Mouse (Mus musculus) layer of hippocampus, adult 9-10 months (tissue): ENCODE measurements at regions not wholly inside any gene's neighbourhood (a gene's known extent, or its start where the extent isn't known, plus 50 kb on each side); places are given as distances from the start of the nearest gene placed in this dataset.
A peak's percentile ranks its signal among the peaks of the same experiment; 100 is the strongest.

Experiments used
- DNase-seq: peaks from one replicate; pipeline ENCODE4 v3.0.0; 2022; ENCODE audit warnings: low spot score

DNA sequence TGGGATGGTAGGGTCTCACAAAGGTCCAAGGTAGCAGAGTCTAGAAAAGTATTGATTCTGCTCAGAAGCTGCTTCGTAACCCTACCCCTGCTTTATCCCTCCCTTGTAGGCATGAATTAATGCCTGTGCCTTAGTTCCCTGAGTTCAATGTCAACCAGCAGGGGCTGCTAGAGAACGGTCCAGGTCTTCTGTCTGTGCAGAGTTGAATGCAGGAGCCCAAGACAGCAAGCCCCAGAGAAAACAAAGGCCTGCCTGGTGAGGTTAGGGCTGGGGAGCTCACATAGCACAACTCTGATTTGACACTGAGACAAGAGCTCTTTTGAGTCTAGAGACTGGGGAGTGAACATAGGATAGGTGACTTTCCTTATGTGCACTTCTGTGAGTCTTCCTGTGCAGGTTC is 56.6 kb downstream of the Olig3 start:
- no peak for DNase-seq

DNA sequence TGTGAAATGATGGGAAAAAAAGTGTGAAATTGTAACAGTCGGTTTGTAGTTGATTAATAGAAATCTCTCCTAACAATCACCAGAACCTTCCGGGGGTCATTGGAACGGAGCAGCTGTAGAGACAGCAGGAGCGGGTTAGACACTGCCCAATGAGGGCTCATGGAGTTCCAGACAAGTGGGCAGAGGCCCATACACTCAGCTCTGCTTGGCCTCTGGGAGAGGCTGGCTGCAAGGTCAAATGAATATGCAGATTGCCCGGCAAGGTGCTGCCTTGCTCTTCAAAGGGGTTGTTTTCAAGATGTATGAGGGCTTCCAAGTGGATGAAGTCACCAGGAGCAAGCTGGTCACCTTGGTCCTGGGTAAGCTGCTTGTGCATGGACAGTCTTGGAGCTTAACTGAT is 57.6 kb downstream of the Olig3 start:
- DNase-seq = no peak

DNA sequence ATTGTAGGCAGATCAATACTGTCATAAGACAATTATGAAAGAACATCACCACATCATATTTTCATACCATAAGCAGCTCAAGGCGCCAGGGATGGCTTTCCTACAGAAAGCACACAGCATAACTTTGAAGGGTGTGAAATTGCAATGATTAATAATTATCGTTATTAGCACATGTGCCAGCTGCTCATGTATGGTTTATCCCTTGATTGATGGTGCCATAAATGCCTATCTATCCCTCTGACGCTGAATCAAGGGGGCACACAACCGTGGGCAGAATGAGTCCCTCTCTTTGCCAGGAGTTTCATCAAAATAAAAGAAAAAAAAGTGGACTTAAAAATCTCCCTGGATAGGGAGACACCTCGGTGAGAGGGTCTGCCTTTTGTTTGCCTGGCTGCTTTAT is 58.5 kb downstream of the Olig3 start:
- DNase-seq = no peak

DNA sequence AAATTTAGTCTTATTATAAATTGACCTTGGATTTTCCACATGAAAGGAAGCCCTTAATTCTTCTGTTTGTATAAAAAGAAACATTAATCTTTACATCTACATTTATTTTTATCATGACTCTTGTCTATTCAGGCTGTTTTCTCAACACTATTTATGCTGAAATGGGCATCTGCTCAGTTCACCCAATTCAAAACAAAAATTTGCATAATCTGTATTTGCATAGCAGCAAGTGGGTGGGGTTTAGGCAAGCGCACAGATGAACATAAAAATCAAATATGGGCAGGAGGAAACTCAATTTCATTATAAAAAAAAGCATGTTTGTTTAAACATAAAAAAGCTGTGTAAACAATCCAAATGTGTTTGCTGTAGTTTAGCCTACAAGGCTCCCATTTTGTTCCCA is 67.7 kb downstream of the Olig3 start:
- DNase-seq = no peak

DNA sequence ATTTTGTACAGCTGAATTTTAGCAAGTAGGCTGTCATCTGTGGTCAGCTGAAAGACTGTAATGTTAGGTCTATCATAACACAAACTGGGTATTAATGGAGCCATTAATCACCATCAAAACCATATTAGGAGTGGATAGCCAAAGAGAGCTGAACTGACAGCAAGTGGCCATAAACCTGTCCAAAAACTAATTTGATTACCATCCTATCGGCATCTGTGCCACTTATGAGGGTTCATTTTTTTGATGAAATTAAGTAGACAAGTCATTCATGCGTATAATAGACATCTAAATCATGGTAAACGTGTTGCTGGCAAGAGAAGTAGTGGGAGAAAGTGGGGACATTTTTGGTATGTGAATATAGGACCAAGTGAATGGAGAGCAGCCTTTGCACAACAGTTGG is 68.6 kb downstream of the Olig3 start:
- no peak for DNase-seq

DNA sequence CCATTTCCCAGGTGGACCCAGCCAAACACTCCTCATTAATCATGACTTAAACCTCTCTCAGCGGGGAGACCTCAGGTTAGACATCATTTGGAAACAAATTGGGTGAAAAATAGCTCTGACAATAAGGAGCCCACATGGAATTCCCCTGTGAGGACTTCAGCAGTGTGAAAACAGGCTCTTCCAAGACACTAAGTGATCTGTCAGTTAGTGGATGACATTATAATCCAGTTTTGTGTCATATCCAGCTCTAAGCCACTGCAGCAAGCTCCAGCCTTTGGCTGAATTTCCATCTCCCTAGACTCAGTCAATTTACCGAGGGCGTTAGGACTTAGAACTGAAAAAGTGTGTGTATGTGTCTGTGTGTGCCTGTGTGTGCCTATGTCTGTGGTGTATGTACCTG is 70.5 kb downstream of the Olig3 start:
- DNase-seq = no peak

DNA sequence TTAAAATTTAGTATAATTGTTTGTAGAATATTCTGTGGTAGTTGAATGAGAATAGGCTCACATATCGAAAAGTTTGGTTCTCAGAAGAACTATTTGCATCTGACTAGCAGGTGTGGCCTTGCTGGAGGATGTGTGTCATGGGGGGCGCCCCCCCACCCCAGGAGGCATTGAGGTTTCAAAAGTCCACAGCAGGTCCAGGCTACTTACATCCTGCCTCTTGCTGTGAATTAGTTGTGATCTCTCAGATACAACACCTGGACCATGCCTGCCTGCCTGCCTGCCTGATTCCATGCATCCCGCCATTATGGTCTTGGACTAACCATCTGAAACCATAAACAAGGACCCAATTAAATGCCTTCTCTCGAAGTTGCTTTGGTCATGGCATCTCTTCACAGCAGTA is 76.2 kb downstream of the Olig3 start:
- no peak for DNase-seq

DNA sequence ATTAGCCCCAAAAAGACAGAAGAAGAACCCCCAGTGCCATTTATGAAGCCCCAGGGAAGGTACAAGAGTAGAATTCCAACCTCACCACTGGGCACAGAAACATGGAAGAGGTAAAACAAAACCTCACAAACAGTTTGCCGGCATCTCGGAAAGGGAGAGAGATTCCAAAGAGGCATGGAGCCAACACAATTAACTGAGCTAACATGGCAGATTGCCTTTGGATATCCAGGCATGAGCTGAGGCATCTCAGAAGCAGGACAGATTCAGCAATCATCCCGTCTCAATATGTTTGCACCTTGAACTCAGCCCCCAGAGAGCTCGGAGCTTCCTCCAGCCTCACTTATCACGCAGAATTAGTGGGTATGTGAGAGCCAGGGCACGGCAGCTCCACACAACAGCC is 78.3 kb downstream of the Olig3 start:
- no peak for DNase-seq

DNA sequence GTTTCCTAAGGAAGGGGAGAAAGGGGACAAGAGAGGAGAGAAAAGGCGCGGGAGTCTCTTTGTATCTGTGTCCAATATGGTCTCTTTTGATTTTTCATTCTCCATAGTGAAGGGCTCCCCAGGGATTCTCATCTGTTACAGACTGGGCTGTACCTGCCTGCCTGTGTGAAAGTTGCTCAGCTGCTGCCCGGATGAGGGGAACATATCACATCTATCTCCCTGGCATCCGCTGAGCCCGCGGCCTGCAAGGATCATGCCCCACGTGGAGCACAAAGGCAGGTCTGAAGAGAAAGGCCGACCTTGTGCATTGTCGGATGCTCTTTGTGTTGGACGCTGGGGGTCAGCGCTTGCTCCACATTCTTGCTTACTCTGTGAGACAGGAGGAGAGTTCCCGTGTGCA is 85.5 kb downstream of the Olig3 start:
- DNase-seq = no peak

DNA sequence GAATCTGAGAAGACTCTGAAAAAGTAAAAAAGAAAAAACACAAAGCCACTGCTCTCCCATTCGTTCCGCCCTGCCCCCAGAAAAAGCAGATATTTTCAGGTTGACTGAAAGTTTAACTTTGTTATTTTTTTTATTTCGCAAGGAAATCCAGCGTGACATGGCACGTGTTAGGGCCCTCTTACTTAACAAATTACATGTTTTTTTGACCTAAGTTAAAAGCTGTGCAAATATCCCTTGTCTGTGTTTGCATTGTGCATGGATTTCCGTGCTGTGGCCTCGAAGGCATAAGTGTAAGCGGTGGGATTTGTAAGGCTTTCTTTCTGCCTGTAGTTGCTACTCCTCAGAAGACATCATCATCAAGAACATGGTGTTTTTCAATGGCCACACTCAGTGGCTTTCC is 87.2 kb downstream of the Olig3 start:
- no peak for DNase-seq

DNA sequence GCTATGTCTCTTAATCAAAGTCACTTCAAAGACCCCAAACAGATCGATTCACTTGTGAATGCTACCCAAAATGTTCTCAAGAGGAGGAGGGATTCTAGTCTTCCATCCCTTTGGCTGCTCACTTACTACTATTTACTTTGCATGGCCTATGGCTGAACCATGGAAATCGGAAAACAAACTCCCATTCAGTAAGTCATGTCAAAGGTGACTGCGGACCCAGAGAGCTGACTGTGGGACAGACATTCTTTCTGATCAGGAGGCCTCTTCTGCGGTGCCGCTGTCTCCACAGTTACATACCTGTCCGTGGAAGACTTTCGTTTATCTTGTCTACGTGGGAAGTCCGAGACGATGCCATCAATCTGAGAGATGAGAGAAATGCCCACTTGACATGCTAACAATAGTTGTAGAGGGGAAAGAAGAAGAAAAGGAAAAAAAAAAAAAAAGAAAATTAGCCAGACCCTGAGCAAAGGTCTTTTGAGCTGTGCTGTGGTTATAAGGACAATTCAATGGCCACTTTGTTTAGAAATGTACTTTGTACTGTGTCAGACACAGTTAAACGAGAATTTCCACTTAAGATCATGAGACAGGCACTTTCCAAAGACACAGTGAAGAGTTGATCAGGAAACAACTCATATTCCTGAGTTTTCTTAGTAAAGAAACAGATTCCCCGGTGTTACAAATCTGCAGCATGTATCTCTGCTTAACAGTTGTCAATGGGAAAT is 92.7 kb downstream of the Olig3 start:
- DNase-seq = no peak

DNA sequence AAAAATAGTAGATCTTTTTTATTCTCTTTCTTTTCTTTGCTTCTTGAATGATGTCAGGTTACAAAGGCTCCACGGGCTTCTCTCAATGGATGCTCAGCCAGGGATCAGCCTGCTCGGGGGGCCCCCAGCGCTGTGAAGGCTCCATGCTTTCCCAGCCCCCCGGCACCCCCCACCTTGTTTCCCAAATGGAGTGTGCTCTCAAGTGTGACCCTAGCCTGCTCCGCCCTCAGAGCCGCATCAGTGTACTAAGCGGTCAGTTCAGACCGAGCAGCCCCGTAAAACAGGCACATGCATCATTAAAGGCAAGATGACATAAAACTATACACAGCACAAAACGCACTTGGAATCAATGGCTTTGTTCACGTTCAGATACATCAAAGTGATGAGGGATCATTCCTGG is 102.7 kb downstream of the Olig3 start:
- DNase-seq = no peak

DNA sequence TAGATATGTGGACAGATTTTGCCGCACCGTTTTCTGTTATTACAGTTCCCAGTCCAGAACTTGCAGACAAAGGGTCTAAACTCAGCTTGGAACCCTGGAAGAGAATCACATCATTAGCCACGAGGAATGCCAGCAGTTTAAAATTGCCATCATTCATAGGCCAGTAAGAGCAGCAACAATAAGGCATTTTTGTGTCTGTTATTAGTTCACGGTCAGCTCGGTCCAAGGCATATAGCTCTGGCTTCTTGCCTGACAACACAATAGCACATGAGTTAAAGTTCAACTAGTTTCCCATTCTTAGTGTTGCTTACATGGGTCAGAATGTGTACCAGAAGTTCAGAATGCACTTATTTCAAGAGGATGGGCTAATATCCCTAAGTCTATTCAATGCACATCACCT is 103.4 kb downstream of the Olig3 start:
- DNase-seq = no peak

DNA sequence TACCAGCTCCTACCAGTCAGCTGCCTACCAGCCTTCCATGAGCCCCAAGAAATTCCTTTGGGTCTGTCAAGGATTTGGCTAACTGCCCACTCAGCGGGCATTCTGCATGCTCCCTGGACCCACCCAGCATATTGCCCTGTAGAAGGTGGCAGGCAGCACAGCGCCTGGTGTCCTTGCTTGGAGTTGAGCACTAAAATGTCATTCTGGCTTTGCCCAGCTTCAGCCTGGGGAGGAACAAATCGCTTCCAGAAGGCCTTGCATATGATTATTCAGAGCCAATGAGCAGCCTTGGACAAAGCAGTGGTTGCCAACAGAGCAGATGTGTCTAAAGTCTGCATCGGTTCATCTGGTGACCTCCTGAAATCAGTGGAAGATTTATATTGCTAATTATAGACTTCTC is 103.8 kb downstream of the Olig3 start:
- DNase-seq = no peak

DNA sequence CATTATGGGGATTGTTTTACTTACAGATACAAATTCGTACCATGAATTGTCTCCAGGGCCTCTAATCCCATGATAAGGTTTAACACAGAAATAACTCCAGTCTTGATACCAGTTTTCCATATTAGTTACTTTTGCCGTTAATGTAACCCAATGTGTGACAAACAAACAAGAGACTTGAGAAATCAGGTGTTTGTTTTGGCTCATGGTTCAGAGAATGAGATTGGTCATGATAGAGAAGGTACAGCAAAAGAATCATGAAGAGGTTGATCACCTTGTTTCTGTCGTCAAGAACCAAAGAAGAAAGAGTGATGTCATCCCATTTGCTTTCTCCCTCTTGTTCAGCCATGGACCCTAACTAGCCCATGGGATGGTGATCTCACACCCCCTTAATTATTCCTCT is 107.5 kb downstream of the Olig3 start:
- DNase-seq = no peak

DNA sequence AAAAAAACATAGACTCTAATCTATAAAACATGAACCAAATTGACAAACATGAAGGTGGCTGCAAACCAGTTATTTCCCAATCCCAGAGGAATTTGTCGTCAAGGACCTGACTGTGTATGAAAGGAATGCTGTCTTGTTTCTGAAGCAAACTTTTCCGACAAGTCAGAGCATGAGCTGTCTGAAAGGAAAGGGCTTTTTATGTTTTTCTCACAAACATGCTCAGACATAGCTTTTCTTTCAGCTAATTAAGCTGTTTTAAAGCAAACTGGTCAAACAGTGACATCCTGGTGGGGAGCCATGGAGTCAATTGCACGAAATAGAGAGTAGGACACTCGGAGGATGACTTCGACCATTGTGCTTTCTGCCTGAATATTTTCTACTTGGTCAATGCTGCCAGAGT is 108.2 kb downstream of the Olig3 start:
- DNase-seq = no peak

DNA sequence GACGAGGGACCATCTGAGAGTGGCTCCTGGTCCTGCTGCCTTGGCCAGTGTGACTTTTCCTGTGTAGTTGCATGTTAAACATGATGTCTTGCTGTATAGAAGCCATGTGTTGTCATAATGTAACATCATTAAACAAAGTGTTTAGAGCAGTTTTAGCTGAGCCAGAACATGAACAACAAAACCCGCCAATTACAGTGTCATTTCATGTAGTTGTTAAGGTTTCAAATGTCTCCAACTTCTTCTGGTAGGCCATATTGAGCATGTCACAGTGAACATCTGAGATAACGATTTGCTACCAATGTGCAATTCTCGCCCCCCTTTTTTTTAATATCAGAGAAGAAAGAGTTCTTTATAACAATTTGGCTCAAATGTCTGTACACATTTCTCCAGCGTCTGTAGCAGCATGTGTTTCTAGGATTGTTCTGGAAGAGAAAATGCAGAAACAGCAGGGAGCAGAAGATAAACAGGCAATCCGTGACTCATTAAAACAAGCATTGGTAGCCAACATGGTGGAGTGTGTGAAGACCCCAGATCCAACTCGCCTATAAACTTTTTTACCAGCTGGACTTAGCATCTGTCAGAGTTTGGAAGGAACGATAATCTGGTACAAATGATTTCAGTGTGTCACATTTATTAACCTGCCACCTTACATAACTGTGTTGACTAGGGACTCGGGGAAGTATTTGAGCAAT is 115.2 kb downstream of the Olig3 start:
- DNase-seq = peak; percentile 59

DNA sequence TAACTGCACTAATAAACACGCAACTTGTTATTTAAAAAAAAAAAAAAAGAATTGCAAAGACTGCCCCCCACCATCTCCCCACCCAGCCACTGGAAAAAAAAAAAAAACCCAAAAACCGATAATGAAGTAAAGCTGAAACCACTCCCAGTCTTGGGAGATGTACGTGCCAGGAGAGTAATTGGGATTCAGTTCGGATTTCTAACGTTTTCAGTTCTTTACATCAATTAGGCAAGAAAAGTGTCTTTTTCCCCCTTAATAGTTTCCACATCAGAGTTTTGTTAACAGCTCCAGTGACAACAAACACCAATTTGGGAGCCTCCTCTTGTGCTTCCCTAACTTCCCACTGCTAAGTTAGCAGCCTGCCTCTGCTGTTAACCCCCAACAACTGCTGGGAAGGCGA is 115.7 kb downstream of the Olig3 start:
- DNase-seq = no peak

DNA sequence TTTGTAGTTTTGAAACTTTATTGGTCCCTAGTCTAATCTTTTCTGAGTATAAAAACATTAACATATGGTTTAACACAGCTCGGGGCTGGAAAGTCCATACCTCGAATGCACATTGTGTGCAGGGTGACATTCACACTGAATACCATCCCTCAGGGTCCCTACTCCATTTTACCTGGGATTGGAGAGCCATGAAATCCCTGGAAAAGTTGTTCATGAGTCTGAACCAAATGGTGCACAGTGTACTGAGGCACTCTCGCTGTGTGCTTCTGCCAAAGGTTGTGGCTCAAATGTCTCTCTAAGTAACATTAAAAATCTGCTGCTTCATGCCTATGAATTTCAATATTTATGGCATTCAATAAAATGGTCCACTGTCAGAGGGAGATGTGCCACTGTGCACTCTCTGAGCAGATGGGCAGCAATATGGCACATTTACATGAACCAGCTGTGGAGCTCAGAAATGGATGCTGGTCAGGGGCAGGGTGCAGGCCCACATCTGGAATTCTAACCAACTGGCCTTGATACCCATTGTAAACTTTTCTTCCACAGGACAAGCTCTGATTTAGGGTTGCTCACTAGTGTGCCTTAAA is 116.7 kb downstream of the Olig3 start:
- no peak for DNase-seq

DNA sequence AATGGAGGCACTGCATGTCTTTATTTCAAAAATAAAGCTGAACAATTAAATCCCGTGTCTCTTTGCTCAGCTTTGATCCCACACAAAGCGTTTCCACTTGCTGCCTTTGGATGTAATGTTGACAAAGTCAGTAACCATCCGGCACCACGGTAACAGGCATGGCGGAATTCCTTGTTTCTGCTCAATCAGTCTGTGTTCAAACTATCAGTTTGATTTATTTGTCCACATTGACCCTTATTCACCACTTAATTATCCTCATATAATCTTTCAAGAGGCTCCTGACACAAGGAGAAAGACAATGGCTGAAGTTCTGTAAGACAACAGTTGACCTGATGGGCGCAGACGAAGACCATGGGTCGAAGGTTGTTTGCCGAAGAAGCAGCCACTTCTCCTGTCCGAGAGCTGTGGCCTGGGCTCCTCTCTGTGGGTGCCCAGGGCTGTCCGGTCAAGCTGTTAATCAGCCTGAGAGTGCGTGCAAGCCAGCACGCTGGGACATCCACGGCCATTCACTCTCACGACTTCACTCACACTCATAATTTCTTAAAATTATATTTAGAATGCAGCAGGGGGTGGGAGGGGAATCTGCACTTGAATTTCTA is 106.1 kb upstream of the Ifngr1 start:
- no peak for DNase-seq

DNA sequence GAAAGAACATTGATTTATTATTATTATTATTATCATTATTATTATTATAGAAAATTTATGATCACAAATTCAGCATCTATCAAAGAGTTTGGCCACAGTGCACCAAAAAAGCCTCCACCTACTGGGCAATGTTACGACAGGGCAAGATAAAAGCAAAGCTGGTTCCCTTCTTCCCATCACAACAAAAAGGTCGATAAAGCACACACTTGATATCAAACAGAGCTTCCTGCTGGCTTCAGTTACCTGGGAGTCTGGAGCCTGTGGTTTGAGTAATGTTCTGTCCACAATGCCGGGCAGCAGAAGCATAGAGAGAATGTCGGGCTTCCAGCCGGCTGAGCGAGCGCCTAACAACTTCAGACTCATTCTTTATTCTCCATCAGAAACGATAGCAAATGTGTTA is 101.2 kb upstream of the Ifngr1 start:
- no peak for DNase-seq

DNA sequence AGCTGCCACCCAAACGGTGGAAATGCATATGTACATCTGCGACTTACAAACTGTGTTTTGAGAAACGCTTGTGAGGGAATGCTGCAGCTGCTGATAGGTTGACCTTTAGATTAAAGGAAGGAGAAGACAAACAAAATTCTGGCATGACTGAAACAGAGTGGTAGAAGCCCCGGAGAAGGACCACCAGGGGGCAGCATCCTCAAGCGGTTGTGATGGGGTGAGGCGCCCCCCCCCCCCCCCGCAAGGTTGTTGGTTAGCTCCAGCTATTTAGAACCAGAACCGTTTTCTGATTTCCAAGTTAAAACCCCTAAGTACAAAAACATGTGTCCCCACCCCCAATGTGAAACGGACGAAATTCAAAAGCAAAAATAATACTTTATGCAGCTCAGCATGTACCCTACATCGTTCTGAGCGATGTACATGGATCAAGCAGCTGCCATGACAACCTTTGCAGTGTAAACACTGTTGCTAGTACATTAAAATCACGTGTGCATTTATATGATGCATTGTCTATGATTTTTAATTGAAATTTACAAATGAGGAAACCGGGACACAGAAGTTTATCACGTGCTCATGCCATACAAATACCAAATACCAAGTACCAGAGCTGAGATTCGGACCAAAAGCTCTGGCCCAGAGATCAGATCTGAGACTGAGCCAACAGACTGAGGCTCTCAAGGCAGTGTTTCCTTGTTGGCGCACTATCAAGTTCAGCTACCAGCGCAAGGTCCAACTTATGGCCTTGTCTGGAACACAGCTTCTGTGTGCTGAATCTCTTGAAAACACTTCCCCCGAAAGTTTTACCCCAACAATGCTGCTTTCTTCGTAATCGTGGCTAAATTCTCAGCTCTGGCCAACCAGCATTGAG is 100.0 kb upstream of the Ifngr1 start:
- DNase-seq = no peak
